Mouse (Mus musculus) kidney, adult 2 months (tissue): ENCODE measurements around the gene Gm17364. TPM values are rescaled to one million over a fixed set of nuclear protein-coding genes. Genes with fewer than 3 reads are reported as not detected.

Source experiments
- DNase-seq: peaks from one replicate; pipeline ENCODE4 v3.0.0; 2021
- H3K27ac ChIP-seq: fragments of 200-500 bp; 2 replicates; pipeline ENCODE4 v1.5.1; 2012; ENCODE audit warnings: low read depth, low read length, control low read depth, inconsistent platforms; ENCODE audit not compliant: insufficient read depth
- H3K27me3 ChIP-seq: fragments of 200-500 bp; replicated peaks from 2 replicates; pipeline ENCODE4 v1.6.1; 2012; ENCODE audit warnings: mild to moderate bottlenecking, moderate library complexity, low read length, inconsistent platforms; ENCODE audit not compliant: control insufficient read depth, insufficient read depth
- H3K36me3 ChIP-seq: fragments of 200-500 bp; 2 replicates; pipeline ENCODE4 v1.6.1; 2012; ENCODE audit warnings: mild to moderate bottlenecking, moderate library complexity, low read length, inconsistent platforms; ENCODE audit not compliant: control insufficient read depth, insufficient read depth
- H3K4me1 ChIP-seq: fragments of 200-500 bp; 2 replicates; pipeline ENCODE4 v1.6.1; 2011; ENCODE audit warnings: low read length; ENCODE audit not compliant: control insufficient read depth, insufficient read depth
- H3K4me3 ChIP-seq: fragments of 200-500 bp; 2 replicates; pipeline ENCODE4 v1.5.1; 2011; ENCODE audit warnings: mild to moderate bottlenecking, low read depth, low read length, control low read depth; ENCODE audit not compliant: insufficient read depth
- CTCF ChIP-seq: fragments of 200-500 bp; conservative IDR thresholded peaks from 2 replicates; pipeline ENCODE4 v1.5.1; 2011; ENCODE audit warnings: low read depth, mild to moderate bottlenecking, control low read depth, low read length, moderate library complexity, mixed read lengths; ENCODE audit not compliant: insufficient read depth, insufficient read length
- POLR2A ChIP-seq: fragments of 200-500 bp; IDR thresholded peaks from one replicate; pipeline ENCODE4 v1.6.1; 2011; ENCODE audit warnings: low read depth, low read length, control low read depth
- WGBS: fragments of 180-500 bp; shearing (Covaris S2); methylation state at CpG from one replicate; pipeline ENCODE4 v1.1.7; 2018; 5-methylcytosine and 5-hydroxymethylcytosine counted together
- polyA plus RNA-seq: library from polyadenylated mRNA; depleted of rRNA; stranded (reverse); fragments of >200 nt; gene quantifications from 2 replicates; pipeline ENCODE4 v1.2.3, GENCODE M21; 2012

The Gm17364 gene
- polyA plus RNA-seq, 1 experiment, result not detected

GRCm38 (mm10) chr13:41296396-41296795 is 22.6 kb upstream of the Gm17364 start:
- Histone ChIP-seq H3K27ac (no peak overlapping the region), H3K27me3 (no peaks in the 10 kb centered on the region), H3K4me3 (no peak overlapping the region), H3K36me3 (no peaks in the 10 kb centered on the region), H3K4me1 (no peaks in the 10 kb centered on the region)
- DNase-seq, result no peak
- no peak for TF ChIP-seq POLR2A
- no peak for TF ChIP-seq CTCF
- 61% methylated on average over 10 of the region's 10 CpGs for WGBS

DNA sequence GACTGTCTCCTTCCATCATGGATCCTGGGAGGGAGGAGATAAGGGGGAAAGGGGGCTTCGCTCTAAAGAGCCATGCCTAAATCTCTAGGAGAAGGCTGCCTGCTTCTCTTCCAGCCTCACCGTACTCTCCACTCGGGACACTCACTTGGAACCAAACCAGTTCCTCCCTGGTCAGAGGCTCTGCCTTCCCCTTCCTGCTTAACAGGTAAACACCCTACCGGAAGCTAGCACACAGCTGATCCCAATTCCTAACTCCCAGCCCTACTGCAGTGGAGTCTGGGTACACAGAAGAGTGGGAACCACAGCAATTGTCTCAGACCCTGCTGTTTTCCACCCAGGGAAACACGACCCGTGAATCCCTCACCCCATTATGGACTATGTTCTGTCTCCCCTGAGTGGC is 22.1 kb upstream of the Gm17364 start:
- H3K36me3 ChIP-seq, result no peaks in the 10 kb centered on the region
- H3K4me3 ChIP-seq, result no peak overlapping the region
- 63% methylated on average over 6 of the region's 6 CpGs for WGBS
- peak; percentile 33 for DNase-seq
- H3K4me1 ChIP-seq, result no peaks in the 10 kb centered on the region
- H3K27ac ChIP-seq, result no peak overlapping the region
- no peak for TF ChIP-seq POLR2A
- TF ChIP-seq CTCF, result no peak
- H3K27me3 ChIP-seq, result no peaks in the 10 kb centered on the region

DNA sequence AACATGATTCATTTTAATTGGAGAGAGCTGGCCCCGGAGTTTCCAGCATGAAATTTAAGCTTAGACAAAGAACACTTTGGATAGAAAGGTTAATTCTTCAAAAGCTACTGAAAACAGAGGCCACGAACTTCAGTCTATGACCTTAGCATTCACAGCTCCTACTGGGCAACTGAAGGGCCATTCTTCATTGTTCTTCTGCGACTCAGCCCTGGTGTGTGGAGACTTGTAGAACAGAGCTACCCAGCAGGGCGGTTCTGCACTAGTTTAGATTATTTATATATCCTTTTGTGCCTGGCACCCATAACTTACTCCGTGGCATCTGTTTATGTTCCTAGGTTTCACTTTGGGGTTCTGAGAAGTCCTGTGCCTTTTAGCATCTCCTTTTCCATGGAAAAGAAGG is 19.8 kb upstream of the Gm17364 start:
- DNase-seq, result no peak
- Histone ChIP-seq H3K27me3 (no peaks in the 10 kb centered on the region), H3K4me3 (no peak overlapping the region), H3K4me1 (no peaks in the 10 kb centered on the region), H3K36me3 (no peaks in the 10 kb centered on the region), H3K27ac (no peak overlapping the region)
- TF ChIP-seq CTCF, result no peak
- no peak for TF ChIP-seq POLR2A
- WGBS, result 62% methylated on average over 5 of the region's 5 CpGs

DNA sequence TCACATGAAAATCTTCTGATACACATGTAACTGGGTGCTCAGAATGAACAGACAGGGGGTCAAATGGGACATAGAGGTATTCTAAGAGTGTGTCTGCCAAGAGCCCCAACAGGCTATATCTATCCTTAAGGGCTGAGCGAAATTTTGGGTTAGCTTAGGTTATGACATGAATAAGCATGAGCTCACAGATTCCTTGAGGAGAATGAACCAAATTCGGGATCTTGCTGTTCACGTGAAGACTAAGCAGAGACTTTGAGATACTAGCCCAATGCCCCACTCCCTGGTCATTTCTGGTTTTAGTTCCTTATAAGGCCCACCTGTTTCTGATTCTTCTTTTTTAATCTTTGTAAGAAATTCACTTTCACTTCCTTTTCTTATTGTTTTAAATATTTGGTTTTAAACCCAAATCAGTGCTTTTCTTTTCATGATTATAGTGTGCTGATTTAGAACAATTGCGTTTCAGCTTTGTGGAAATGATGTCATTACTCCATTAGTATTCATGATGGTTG is 17.7 kb upstream of the Gm17364 start:
- no peak overlapping the region for H3K27ac ChIP-seq
- 89% methylated on average over 4 of the region's 4 CpGs for WGBS
- no peaks in the 10 kb centered on the region for H3K27me3 ChIP-seq
- no peaks in the 10 kb centered on the region for H3K36me3 ChIP-seq
- H3K4me3 ChIP-seq, result no peak overlapping the region
- H3K4me1 ChIP-seq, result no peaks in the 10 kb centered on the region
- no peak for TF ChIP-seq POLR2A
- TF ChIP-seq CTCF, result no peak
- no peak for DNase-seq

GRCm38 (mm10) chr13:41286285-41286684 is 12.5 kb upstream of the Gm17364 start:
- Histone ChIP-seq H3K4me1 (no peaks in the 10 kb centered on the region; the same call in 1 of the 2 replicates), H3K36me3 (no peaks in the 10 kb centered on the region), H3K4me3 (no peak overlapping the region), H3K27me3 (no peaks in the 10 kb centered on the region), H3K27ac (no peak overlapping the region)
- WGBS, result 57% methylated on average over 3 of the region's 3 CpGs
- TF ChIP-seq CTCF, result no peak
- TF ChIP-seq POLR2A, result no peak
- DNase-seq, result no peak

DNA sequence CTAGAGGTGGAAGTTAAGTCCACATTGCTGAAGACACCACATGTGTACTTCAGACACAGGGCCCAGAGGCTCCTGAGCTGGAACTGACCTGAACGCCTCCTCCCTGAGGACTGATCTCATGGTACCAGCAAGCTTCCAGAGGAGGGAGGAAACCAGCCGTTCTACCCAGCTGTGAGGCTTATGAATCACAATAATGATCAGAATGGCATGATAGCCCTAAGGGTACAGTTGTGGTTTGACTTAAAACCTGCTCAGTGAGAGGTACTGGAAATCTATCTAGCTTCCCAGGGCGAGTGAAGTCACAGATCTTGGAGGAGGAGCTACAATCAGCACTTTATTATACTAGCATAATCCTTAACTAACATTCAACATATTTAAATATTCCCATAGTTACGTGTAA is 11.7 kb upstream of the Gm17364 start:
- Histone ChIP-seq H3K36me3 (no peaks in the 10 kb centered on the region), H3K27ac (no peak overlapping the region), H3K27me3 (no peaks in the 10 kb centered on the region), H3K4me1 (no peaks in the 10 kb centered on the region; the same call in 1 of the 2 replicates), H3K4me3 (no peak overlapping the region)
- 76% methylated on average over 4 of the region's 4 CpGs for WGBS
- no peak for DNase-seq
- TF ChIP-seq POLR2A (no peak), CTCF (no peak)

DNA sequence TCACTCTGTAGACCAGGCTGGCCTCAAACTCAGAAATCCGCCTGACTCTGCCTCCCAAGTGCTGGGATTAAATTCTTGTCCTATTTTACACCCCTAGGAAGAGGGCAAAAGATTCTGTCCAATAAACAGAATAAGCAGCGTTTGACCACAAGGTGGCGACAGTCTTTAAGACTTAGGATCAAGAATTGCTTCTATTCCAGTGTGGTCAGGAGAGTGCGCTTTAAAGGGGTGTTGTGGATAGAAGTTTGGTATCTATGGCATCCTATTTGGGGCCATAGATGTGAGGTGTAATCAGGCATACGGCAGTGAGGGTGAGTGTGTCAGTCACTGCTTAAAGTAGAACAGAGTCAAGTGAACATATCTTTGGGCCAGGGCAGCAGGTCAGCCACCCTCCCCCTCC is 9.5 kb upstream of the Gm17364 start:
- TF ChIP-seq CTCF (peak; percentile 25; the same call in 1 of the 2 replicates), POLR2A (no peak)
- DNase-seq, result peak; percentile 80
- 21% methylated on average over 5 of the region's 5 CpGs for WGBS
- Histone ChIP-seq H3K27me3 (no peaks in the 10 kb centered on the region), H3K27ac (no peak overlapping the region), H3K4me1 (no peaks in the 10 kb centered on the region; the same call in 1 of the 2 replicates), H3K36me3 (no peaks in the 10 kb centered on the region), H3K4me3 (no peak overlapping the region)

- H3K27me3 ChIP-seq, result no peaks in the 10 kb centered on the region
- TF ChIP-seq CTCF (no peak), POLR2A (no peak)
- H3K36me3 ChIP-seq, result no peaks in the 10 kb centered on the region
- DNase-seq, result no peak
- 58% methylated on average over 5 of the region's 5 CpGs for WGBS
- H3K4me1 ChIP-seq, result no peaks in the 10 kb centered on the region; the same call in 1 of the 2 replicates
- H3K4me3 ChIP-seq, result no peak overlapping the region
- no peak overlapping the region for H3K27ac ChIP-seq
Observed at GRCm38 (mm10) chr13:41280696-41281095, 6.9 kb upstream of the Gm17364 start.
